Mouse (Mus musculus): Measurements from ENCODE around the gene Nudt1.
"Not testable (repeated sequence)": the region's sequence is repeated elsewhere in the genome, so short reads cannot be mapped to it uniquely, and the experiment has no call there.

Nudt1 gene

DNA sequence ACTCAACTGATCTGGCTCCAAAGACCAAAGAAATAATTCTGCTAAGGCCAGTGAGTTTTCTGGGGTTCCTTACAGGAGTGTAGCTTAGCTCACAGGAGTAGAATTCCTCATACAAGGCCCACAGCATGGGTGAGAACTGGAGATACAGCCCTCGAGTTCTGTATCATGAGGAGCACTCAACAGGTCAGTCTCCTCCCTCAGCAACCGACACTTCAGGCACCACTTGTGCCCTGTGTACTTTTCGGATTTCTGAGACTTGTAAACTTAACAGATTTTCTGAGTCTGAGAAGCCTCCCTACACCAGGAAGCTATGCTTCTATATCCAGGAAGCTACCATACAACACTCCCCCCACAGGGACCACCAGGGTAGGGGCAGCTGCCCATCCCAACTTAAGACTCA is 18.4 kb downstream of the Nudt1 start:
- no peak for DNase-seq (ENCODE audit: extremely low read depth, low read depth, low spot score)

- DNase-seq (ENCODE audit: extremely low read depth, low read depth, low spot score) = no peak
These were observed 21.4 kb downstream of the Nudt1 start for GRCm38 (mm10) chr5:140342880-140343279.

GRCm38 (mm10) chr5:140345244-140345643 is 23.8 kb downstream of the Nudt1 start:
- no peak for DNase-seq (ENCODE audit: extremely low read depth, low read depth, low spot score)

DNA sequence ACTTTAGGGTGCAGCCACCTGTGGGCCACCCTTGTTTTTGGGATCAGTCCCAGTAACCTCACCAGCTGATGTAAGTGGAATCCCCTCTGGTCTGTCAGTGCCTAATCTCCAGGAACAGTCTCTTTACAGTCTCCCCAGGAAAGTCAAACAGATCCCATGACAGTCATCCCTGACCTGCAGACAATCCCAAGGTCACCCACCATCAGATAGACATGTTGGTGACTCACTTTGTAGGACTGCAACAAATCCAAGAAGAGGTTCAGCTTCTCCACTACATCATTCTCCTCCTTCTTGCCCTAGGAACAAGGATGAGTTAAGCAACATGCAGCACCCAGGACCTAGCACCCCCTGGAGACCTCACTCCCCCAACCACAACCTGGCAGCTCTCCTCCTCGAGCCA is 24.6 kb downstream of the Nudt1 start:
- DNase-seq (ENCODE audit: extremely low read depth, low read depth, low spot score) = no peak

DNA sequence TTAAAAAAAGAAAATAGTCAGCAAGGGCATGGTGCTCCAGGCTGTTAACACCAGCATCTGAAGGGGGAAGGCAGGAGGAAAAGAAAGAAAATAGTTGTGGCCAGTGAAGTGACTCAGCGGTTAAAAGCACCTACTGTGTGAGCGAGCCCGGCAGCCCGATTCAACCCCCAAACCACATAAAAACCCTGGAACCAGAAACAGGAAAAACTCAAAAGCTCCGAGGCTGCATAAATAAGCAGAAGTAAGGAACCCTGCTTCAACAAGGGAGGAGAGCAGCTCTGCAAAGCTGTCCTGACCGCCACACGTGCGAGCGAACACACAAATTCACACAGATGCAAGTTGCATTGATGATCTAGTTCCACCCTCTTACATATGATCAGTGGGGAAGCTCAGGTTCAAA is 28.4 kb downstream of the Nudt1 start:
- no peak for DNase-seq (ENCODE audit: extremely low read depth, low read depth, low spot score)

- no peak for DNase-seq (ENCODE audit: extremely low read depth, low read depth, low spot score)
These were observed 29.5 kb downstream of the Nudt1 start for GRCm38 (mm10) chr5:140350731-140351497.

DNA sequence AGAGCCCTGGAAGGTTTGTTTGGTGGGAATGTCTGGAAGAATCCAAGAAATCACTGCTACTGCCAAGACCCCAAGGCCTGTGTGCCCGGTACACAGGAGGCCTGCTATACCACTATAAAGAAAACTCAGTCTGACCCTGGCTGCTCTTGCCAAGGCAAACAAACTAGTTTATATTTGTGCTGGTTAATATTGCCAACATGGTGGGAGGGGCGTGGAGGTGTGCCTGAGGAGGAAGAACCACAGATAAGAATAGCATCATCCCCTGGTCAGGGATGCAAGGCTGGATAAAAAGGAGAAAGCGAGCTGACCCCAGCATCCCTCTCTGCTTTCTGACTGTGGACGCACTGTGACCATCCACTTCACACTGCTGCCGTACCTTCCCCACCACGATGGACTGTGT is 30.9 kb downstream of the Nudt1 start:
- no peak for DNase-seq (ENCODE audit: extremely low read depth, low read depth, low spot score)

DNA sequence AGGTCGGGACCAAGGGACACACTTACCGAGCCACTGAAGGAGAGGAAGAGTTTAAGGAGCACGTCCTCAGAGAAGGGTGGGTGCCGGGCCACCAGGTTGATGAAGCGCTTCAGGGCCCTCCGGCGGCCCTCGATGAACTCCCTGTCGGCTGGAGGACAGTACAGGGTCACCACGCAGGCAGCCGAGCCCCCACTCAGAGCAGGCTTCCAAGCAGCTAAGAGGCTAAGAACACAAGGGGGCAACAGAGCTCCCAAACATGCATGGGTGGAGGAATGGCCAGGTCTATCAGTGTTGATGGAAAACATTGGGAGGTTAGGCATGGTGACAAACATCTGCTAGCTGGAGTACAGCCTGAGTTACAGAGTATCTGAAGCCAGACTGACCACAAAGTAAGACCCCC is 34.5 kb downstream of the Nudt1 start:
- DNase-seq (ENCODE audit: extremely low read depth, low read depth, low spot score) = no peak

DNA sequence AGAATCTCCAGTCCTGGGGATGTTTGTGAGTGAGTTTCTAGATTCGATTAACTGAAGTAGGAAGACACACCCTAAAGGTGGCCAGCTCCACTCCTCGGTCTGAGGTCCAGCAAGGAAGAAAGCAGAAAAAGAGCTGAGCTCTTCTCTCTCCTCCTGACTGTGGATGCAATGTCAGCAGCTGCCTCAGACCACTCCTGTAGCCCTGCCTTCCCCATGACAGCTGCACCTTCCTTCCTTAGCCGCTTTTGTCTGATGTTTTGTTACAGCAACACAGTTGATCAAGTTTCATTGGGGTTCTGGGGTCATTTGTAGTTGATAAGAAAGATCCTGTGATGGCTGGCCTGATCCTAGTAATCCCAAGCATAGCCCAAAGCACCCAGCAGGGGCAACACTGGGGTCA is 36.0 kb downstream of the Nudt1 start:
- no peak for DNase-seq (ENCODE audit: extremely low read depth, low read depth, low spot score)

- no peak for DNase-seq (ENCODE audit: extremely low read depth, low read depth, low spot score)
These were observed 38.6 kb downstream of the Nudt1 start for GRCm38 (mm10) chr5:140359930-140360674.

DNA sequence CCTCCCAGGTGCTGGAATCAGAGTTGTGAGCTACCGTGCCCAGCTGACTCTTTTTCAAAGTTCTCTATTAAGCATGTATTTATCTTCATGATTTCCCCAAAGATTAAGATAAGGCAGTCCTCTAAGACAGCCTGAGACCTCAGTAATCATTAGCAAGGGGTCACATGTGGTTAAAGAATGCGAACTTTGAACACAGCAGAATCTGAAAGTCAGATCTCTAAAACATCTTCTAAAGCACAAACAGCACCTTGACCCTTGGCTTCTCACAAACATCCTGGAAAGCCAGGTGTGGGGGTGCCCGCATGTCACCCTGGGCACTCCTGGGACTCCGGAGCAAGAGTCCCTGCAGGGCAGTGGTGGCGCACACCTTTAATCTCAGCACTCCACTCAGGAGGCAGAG is 43.0 kb downstream of the Nudt1 start:
- DNase-seq (ENCODE audit: extremely low read depth, low read depth, low spot score) = no peak

DNA sequence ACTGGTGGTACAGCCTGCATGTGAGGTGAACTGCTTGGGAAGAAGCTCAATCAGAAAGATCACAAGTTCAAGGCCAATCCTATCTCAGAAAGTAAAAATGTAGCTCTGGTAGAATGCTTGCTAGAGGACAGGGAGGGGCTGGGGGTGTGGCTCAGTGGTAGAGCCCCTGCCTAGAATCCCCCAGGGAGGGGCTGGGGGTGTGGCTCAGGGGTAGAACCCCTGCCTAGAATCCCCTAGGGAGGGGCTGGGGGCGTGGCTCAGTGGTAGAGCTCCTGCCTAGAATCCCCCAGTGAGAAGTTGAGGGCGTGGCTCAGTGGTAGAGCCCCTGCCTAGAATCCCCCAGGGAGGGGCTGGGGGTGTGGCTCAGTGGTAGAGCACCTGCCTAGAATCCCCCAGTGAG is 46.7 kb downstream of the Nudt1 start:
- DNase-seq (ENCODE audit: extremely low read depth, low read depth, low spot score) = not testable (repeated sequence)

GRCm38 (mm10) chr5:140368926-140369325 is 47.5 kb downstream of the Nudt1 start:
- DNase-seq (ENCODE audit: extremely low read depth, low read depth, low spot score) = no peak

DNA sequence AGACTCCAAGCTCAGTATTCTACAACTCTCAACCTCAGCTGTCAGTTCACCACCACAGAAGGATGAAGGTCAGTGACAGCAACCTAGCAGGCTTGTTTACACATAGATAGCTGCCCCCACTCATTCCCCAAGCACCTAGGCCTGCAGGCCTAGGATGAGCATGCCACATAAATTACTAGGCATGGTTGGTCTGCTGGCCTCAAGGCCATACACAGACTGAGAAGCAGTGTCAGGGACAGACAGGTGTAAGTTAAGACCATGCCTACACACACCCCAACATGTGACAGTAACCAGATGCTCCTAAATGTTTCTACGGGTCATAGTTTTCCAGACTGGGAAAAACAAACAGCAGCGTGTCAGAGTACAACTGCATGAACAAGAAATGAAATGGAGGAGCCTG is 48.0 kb downstream of the Nudt1 start:
- DNase-seq (ENCODE audit: extremely low read depth, low read depth, low spot score) = no peak

- no peak for DNase-seq (ENCODE audit: extremely low read depth, low read depth, low spot score)
These were observed 49.2 kb downstream of the Nudt1 start for GRCm38 (mm10) chr5:140370446-140371254.

GRCm38 (mm10) chr5:140371671-140372070 is 50.2 kb downstream of the Nudt1 start:
- no peak for DNase-seq (ENCODE audit: extremely low read depth, low read depth, low spot score)

GRCm38 (mm10) chr5:140373711-140374110 is 52.3 kb downstream of the Nudt1 start:
- DNase-seq (ENCODE audit: extremely low read depth, low read depth, low spot score) = no peak

DNA sequence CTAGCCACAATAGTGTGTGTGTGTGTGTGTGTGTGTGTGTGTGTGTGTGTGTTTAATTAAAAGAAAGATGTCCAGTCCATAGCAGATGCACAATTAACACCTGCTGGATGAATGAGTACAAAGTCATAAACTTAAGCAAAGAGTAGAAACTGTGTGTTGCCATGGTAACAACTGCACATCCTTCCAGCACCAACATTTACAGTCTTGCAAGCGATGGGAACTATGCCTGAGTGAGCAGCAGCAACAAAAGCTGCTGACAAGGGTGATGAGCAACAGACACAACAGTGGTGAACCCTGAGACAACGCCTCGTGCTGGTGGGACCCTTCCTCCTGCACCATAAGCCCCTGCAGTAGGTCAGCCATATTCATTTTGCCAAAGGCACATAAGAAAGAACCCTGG is 52.8 kb downstream of the Nudt1 start:
- no peak for DNase-seq (ENCODE audit: extremely low read depth, low read depth, low spot score)

DNA sequence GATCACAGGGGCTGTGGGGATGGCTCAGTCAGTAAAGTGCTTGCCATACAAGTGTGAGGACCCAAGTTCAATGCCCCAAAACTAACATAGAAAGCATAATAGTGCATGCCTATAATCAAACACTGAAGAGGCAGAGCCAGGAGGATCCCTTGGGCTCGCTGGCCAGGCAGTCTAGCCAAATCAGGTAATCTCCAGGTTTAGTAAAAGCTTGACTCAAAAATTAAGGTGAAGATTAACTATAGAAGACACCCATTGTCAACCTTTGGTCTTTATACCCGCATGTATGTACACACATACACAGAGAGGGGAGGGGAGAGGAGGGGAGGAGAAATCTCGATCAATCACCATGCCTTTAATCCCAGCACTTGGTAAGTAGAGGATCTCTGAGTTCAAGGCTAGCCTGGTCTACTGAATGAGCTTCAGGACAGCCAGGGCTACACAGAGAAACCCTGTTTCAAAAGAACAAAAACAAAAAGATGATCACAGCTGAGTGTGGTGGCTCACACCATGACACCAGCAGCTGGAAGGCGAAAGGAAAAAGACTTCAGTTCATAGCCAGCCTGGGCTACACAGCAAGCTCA is 53.9 kb downstream of the Nudt1 start:
- no peak for DNase-seq (ENCODE audit: extremely low read depth, low read depth, low spot score)

DNA sequence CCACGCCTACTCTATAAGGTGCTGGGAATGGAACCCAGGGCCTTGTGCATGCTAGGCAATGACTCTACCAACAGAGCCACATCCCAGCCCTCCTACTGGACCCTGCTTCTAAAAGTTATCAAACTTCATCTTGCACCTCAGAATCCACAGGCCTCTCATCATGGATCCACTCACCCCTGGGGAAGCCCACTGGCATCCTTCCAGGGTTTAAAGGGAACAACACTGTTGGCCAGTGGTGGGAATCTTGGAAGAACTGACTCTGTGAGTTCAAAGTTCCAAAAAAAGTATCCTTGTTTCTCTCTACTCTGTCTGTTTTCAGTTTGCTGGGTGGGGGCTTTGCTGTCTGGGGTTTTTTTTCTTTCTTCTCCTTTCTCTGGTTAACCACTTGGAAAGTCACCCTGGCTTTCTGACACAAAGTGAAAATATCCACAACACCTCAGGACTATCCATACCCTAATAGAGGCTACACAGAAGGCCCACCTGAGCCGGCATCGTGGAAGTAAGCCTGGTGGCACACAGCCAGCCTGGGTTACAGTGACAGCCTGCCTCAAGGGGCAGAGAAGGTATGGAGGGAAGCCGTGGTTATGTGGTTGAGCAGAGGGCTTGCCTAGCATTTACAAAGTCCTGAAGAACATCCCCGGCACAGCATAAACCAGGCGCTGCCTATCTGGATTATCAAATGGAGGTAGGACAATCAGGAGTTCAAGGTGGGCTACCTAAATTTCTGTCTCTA is 56.8 kb downstream of the Nudt1 start:
- DNase-seq (ENCODE audit: extremely low read depth, low read depth, low spot score) = no peak

DNA sequence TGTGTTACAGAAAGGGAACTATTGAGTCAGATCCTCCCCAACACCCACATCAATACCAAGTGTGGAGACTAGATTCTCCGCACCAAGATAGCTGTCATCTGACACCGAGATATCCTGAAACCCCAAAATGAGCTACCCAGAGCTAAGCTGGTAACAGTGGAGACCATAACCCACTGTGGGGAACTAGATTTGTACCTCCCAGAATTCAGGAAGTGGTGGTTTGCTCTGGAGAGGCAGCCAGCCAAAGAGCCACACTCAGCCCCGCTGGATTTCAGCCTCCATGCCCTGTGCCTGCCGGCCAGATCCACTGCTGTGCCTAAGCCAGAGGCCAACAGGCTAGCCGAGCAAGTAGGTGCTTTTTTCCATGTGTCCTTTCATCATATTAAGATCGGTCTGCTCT is 57.8 kb downstream of the Nudt1 start:
- no peak for DNase-seq (ENCODE audit: extremely low read depth, low read depth, low spot score)

All from fat pad, adult 2 months (tissue).